Mouse (Mus musculus) adrenal gland (tissue): ENCODE data around the gene Zbtb46.

Source experiments
- intact Hi-C: fragments of 180-260 bp; cut with DNase I; formaldehyde crosslinking; loops from one replicate; pipeline ENCODE4 v1.15.1; 2025
- long read RNA-seq, 2 experiments: library from polyadenylated mRNA; unstranded; transcript quantifications; one replicate each; pipeline ENCODE4 v2.0.0; 2020; ENCODE audit warnings: borderline replicate concordance in 1 of 2; ENCODE audit not compliant: insufficient replicate concordance in 1 of 2

Zbtb46 gene
- long read RNA-seq, experiment 1, full-length matches to known transcripts: 7 of 12 reads
- long read RNA-seq, experiment 1, partial matches to known transcripts: 0 of 12 reads
- long read RNA-seq, experiment 1, other reads (novel, unspliced or antisense): 5 of 12 reads
- long read RNA-seq, experiment 2, transcript Zbtb46-202 (3 exons, 2,577 nt): major isoform, 12 of 14 reads
- long read RNA-seq, experiment 2, partial matches to known transcripts: 0 of 14 reads
- long read RNA-seq, experiment 2, other reads (novel, unspliced or antisense): 2 of 14 reads

GRCm38 (mm10) chr2:181459153-181459672, at the start of gene Zbtb46:
TSS of gene Zbtb46 (minus strand) at chr2:181459426.
- intact Hi-C loops: loop anchor here (5.0 kb wide), 1 partner anchor 33 kb away; the partner anchor contains the start of gene Abhd16b

- intact Hi-C loops: loop anchor here (5.0 kb wide), 2 partner anchors 86 to 106 kb away; no protein-coding TSS in a partner anchor
Measured at GRCm38 (mm10) chr2:181498644-181499043, 39.4 kb upstream of the Zbtb46 start.

GRCm38 (mm10) chr2:181497548-181497875, 38.3 kb upstream of the Zbtb46 start:
- intact Hi-C loops: loop anchor here (5.0 kb wide), 2 partner anchors 85 to 105 kb away; no protein-coding TSS in a partner anchor

GRCm38 (mm10) chr2:181496831-181497547, 37.8 kb upstream of the Zbtb46 start, which contains the start of gene Tpd52l2:
TSS of gene Tpd52l2 (plus strand) at chr2:181497142.
- intact Hi-C loops: loop anchor here (5.0 kb wide), 2 partner anchors 85 to 105 kb away; no protein-coding TSS in a partner anchor

- intact Hi-C loops: loop anchor here (5.0 kb wide), 2 partner anchors 84 to 104 kb away; no protein-coding TSS in a partner anchor
Measured at GRCm38 (mm10) chr2:181496281-181496680, 37.1 kb upstream of the Zbtb46 start.

- intact Hi-C loops: loop anchor here (5.0 kb wide), 2 partner anchors 84 to 104 kb away; no protein-coding TSS in a partner anchor
Measured at GRCm38 (mm10) chr2:181495845-181496244, 36.6 kb upstream of the Zbtb46 start.

- intact Hi-C loops: loop anchor here (5.0 kb wide), 1 partner anchor 37 kb away; the partner anchor contains the start of gene Zbtb46
Measured at GRCm38 (mm10) chr2:181494266-181494945, 35.2 kb upstream of the Zbtb46 start.

GRCm38 (mm10) chr2:181493156-181493927, 34.1 kb upstream of the Zbtb46 start, which contains the start of gene Abhd16b:
TSS of gene Abhd16b (plus strand) at chr2:181493206.
- intact Hi-C loops: loop anchor here (5.0 kb wide), 1 partner anchor 36 kb away; the partner anchor contains the start of gene Zbtb46

GRCm38 (mm10) chr2:181492206-181492605, 33.0 kb upstream of the Zbtb46 start:
- intact Hi-C loops: loop anchor here (5.0 kb wide), 1 partner anchor 35 kb away; the partner anchor contains the start of gene Zbtb46

GRCm38 (mm10) chr2:181491432-181492205, 32.4 kb upstream of the Zbtb46 start:
- intact Hi-C loops: loop anchor here (5.0 kb wide), 1 partner anchor 34 kb away; the partner anchor contains the start of gene Zbtb46

GRCm38 (mm10) chr2:181487338-181488277, 28.4 kb upstream of the Zbtb46 start:
- intact Hi-C loops: no loop called here

GRCm38 (mm10) chr2:181485741-181486140, 26.5 kb upstream of the Zbtb46 start:
- intact Hi-C loops: no loop called here

- intact Hi-C loops: loop anchor here (5.0 kb wide), 1 partner anchor 72 kb away; no protein-coding TSS in a partner anchor
Measured at GRCm38 (mm10) chr2:181484456-181485233, 25.4 kb upstream of the Zbtb46 start.

- intact Hi-C loops: loop anchor here (5.0 kb wide), 1 partner anchor 71 kb away; no protein-coding TSS in a partner anchor
Measured at GRCm38 (mm10) chr2:181483562-181484318, 24.5 kb upstream of the Zbtb46 start.

GRCm38 (mm10) chr2:181483120-181483519, 23.9 kb upstream of the Zbtb46 start:
- intact Hi-C loops: loop anchor here (5.0 kb wide), 1 partner anchor 71 kb away; no protein-coding TSS in a partner anchor

GRCm38 (mm10) chr2:181472256-181472827, 13.1 kb upstream of the Zbtb46 start:
- intact Hi-C loops: no loop called here
